Mouse (Mus musculus): ENCODE measurements around the gene Gp9. TPM values are rescaled to one million over a fixed set of nuclear protein-coding genes. Genes with fewer than 3 reads are reported as not detected.

The Gp9 gene
- polyA plus RNA-seq, 1 experiment from 2014 or later, result 0.66 TPM

GRCm38 (mm10) chr6:87732151-87733011 is 45.5 kb upstream of the Gp9 start:
- Histone ChIP-seq H3K4me3 (replicated peaks; ENCODE audit: low read depth, low read length) (peak overlapping the region; percentile 37), H3K27me3 (ENCODE audit: insufficient read depth, low read length) (peaks cover 27% of the 10 kb centered on the region), H3K9me3 (replicated peaks; ENCODE audit: low read length) (no peaks in the 10 kb centered on the region), H3K4me2 (ENCODE audit: low read length) (peak overlapping the region; percentile 98), H3K27ac (no peak overlapping the region), H3K36me3 (ENCODE audit: insufficient read depth, low read length) (no peaks in the 10 kb centered on the region), H3K4me1 (replicated peaks; ENCODE audit: insufficient read depth, low read length) (peaks cover 9% of the 10 kb centered on the region), H3K9ac (ENCODE audit: low read depth, low read length) (peak overlapping the region; percentile 40; the same call in 1 of the 2 replicates)
- DNase-seq (ENCODE audit: low spot score) (peak; percentile 44), ATAC-seq (replicated peaks; ENCODE audit: low FRiP score, low read depth) (no peak)
- 3% methylated on average over 50 of the region's 53 CpGs for WGBS
- TF ChIP-seq CTCF (IDR thresholded peaks at IDR 0.05; ENCODE audit: low read depth), result no peak

- peak; percentile 63 for DNase-seq (ENCODE audit: low spot score)
Measured at GRCm38 (mm10) chr6:87733131-87733930, 44.5 kb upstream of the Gp9 start.

GRCm38 (mm10) chr6:87734136-87734535 is 43.7 kb upstream of the Gp9 start:
- H3K4me1 ChIP-seq (replicated peaks; ENCODE audit: insufficient read depth, low read length), result peaks cover 9% of the 10 kb centered on the region
- no peaks in the 10 kb centered on the region for H3K9me3 ChIP-seq (replicated peaks; ENCODE audit: low read length)
- DNase-seq (ENCODE audit: low spot score) (peak; percentile 83), ATAC-seq (replicated peaks; ENCODE audit: low FRiP score, low read depth) (0 out of 2 replicates have a peak, but pooled peaks have one; percentile 8)
- H3K36me3 ChIP-seq (ENCODE audit: insufficient read depth, low read length), result no peaks in the 10 kb centered on the region
- H3K27ac ChIP-seq, result no peak overlapping the region
- 44% methylated on average over 5 of the region's 5 CpGs for WGBS
- no peak overlapping the region for H3K4me2 ChIP-seq (ENCODE audit: low read length)
- H3K4me3 ChIP-seq (replicated peaks; ENCODE audit: low read depth, low read length), result no peak overlapping the region
- TF ChIP-seq CTCF (IDR thresholded peaks at IDR 0.05; ENCODE audit: low read depth), result no peak
- peaks cover 27% of the 10 kb centered on the region for H3K27me3 ChIP-seq (ENCODE audit: insufficient read depth, low read length)
- H3K9ac ChIP-seq (ENCODE audit: low read depth, low read length), result no peak overlapping the region

More at GRCm38 (mm10) chr6:87733131-87733930, 44.5 kb upstream of the Gp9 start:
- WGBS, result 31% methylated on average over 14 of the region's 14 CpGs
- Histone ChIP-seq H3K4me2 (ENCODE audit: low read length) (peak overlapping the region; percentile 98), H3K4me1 (replicated peaks; ENCODE audit: insufficient read depth, low read length) (peaks cover 9% of the 10 kb centered on the region), H3K4me3 (replicated peaks; ENCODE audit: low read depth, low read length) (peak overlapping the region; percentile 37; the same call in 1 of the 2 replicates), H3K27ac (peak overlapping the region; percentile 51; the same call in 1 of the 2 replicates), H3K36me3 (ENCODE audit: insufficient read depth, low read length) (no peaks in the 10 kb centered on the region), H3K9me3 (replicated peaks; ENCODE audit: low read length) (no peaks in the 10 kb centered on the region), H3K27me3 (ENCODE audit: insufficient read depth, low read length) (peaks cover 27% of the 10 kb centered on the region), H3K9ac (ENCODE audit: low read depth, low read length) (no peak overlapping the region)
- TF ChIP-seq CTCF (IDR thresholded peaks at IDR 0.05; ENCODE audit: low read depth), result no peak
- no peak for ATAC-seq (replicated peaks; ENCODE audit: low FRiP score, low read depth)

DNA sequence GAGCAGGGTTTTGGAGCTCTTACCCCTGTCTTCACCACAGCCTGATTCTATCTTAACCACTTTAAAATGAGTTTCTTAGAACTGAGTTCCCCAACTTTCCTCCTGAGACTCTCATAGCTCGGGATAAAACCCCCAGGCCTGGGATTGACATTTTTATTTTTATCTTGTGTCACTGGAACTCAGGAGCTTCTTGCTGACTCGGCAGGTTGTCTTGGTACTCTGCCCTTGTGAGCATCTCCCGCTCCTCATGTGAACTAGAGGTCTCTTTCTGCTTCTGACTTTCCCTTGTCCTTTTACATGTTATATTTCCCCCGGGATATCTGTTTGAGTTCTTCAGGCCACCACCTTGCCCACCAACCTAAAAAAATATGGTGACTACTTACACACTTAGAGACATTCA is 40.9 kb upstream of the Gp9 start:
- H3K4me1 ChIP-seq (replicated peaks; ENCODE audit: insufficient read depth, low read length), result peaks cover 9% of the 10 kb centered on the region
- no peak for ATAC-seq (replicated peaks; ENCODE audit: low FRiP score, low read depth)

GRCm38 (mm10) chr6:87737921-87738626 is 39.8 kb upstream of the Gp9 start:
- H3K27me3 ChIP-seq (ENCODE audit: insufficient read depth, low read length), result 0 out of 2 replicates have a peak, but pooled peaks cover 3% of the 10 kb centered on the region
- no peak overlapping the region for H3K4me3 ChIP-seq (replicated peaks; ENCODE audit: low read depth, low read length)
- H3K27ac ChIP-seq, result no peak overlapping the region
- WGBS, result 70% methylated on average over 4 of the region's 4 CpGs
- ATAC-seq (replicated peaks; ENCODE audit: low FRiP score, low read depth), result no peak
- H3K4me2 ChIP-seq (ENCODE audit: low read length), result no peak overlapping the region
- DNase-seq (ENCODE audit: low spot score), result no peak
- no peaks in the 10 kb centered on the region for H3K9me3 ChIP-seq (replicated peaks; ENCODE audit: low read length)
- H3K36me3 ChIP-seq (ENCODE audit: insufficient read depth, low read length), result no peaks in the 10 kb centered on the region
- no peak overlapping the region for H3K9ac ChIP-seq (ENCODE audit: low read depth, low read length)
- TF ChIP-seq CTCF (IDR thresholded peaks at IDR 0.05; ENCODE audit: low read depth), result peak; percentile 45; the same call in 1 of the 2 replicates
- H3K4me1 ChIP-seq (replicated peaks; ENCODE audit: insufficient read depth, low read length), result no peaks in the 10 kb centered on the region; the same call in 1 of the 2 replicates

More for the DNA sequence above, 40.9 kb upstream of the Gp9 start:
- Histone ChIP-seq H3K27ac (no peak overlapping the region), H3K27me3 (ENCODE audit: insufficient read depth, low read length) (peaks cover 11% of the 10 kb centered on the region; the same call in 1 of the 2 replicates), H3K4me2 (ENCODE audit: low read length) (no peak overlapping the region), H3K4me3 (replicated peaks; ENCODE audit: low read depth, low read length) (no peak overlapping the region), H3K9ac (ENCODE audit: low read depth, low read length) (no peak overlapping the region), H3K9me3 (replicated peaks; ENCODE audit: low read length) (no peaks in the 10 kb centered on the region), H3K36me3 (ENCODE audit: insufficient read depth, low read length) (no peaks in the 10 kb centered on the region)
- DNase-seq (ENCODE audit: low spot score), result no peak
- WGBS, result 74% methylated on average over 4 of the region's 4 CpGs
- no peak for TF ChIP-seq CTCF (IDR thresholded peaks at IDR 0.05; ENCODE audit: low read depth)

Data from kidney, postnatal 0 days (tissue).